In the genomic region with DNA sequence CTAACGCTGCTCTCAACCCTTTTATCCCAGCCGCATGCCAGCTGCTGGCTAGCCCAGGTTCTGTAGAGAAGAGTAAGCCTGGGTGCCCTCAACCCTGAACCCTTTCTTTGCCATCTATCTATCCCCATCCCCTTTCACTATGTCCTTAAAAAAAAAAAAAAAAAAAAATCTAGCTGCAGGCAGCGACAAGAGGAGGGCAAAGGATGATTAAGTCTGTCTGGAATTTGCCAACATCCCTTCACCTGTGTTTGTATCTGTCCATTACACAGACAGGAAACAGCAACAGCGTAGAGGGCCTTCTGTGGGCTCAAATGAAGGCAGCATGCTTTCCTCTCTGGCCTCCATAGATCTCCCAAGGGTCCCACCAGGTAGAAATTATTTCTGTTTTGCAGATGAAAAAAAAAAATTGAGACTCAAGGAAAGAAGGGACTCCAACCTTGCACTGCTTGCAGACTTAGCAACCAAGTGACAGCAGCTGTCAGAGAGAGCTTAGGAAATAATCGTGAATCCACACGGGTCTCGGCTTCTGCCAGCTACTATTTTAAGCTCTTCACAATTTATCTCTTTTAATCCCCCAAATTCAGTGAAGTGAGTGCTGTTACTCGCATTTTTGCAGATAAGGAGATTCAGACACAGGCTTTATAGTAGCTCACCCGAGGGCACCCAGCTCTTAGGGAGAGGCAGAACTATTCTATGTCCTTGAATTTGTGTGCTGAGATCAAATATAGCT, we compare ENCODE assay signal across 8 mouse cellular contexts. TPM values are rescaled to one million over a fixed set of nuclear protein-coding genes. Genes with fewer than 3 reads are reported as not detected.
DNase-seq lines count a peak whose midpoint lies in the region; ATAC-seq lines count a peak whose summit lies in the region.

No protein-coding gene starts in this region.

- 35% methylated on average over 9 of the region's 9 CpGs for WGBS in neural tube, embryonic 11.5 days
- WGBS in liver, embryonic 13.5 days (ENCODE audit: insufficient replicate concordance), result 7% methylated on average over 9 of the region's 9 CpGs

- H3K9me3 ChIP-seq in neural tube, embryonic 11.5 days (ENCODE audit: control insufficient read depth, low read length), result no peaks in the 10 kb centered on the region
- H3K9me3 ChIP-seq in liver, embryonic 13.5 days (replicated peaks), result no peaks in the 10 kb centered on the region

- no peaks in the 10 kb centered on the region for H3K36me3 ChIP-seq in neural tube, embryonic 11.5 days (ENCODE audit: control insufficient read depth, insufficient read depth, low read length)
- no peaks in the 10 kb centered on the region for H3K36me3 ChIP-seq in liver, embryonic 13.5 days

- H3K27ac ChIP-seq in neural tube, embryonic 11.5 days (ENCODE audit: low read depth, low read length), result peak overlapping the region; percentile 41; the same call in 1 of the 2 replicates
- no peak overlapping the region for H3K27ac ChIP-seq in liver, embryonic 13.5 days

- no peaks in the 10 kb centered on the region for H3K27me3 ChIP-seq in neural tube, embryonic 11.5 days (ENCODE audit: control insufficient read depth, insufficient read depth, low read length)
- H3K27me3 ChIP-seq in liver, embryonic 13.5 days, result peaks cover 73% of the 10 kb centered on the region

- H3K9ac ChIP-seq in neural tube, embryonic 11.5 days (ENCODE audit: low read length), result peak overlapping the region; percentile 93; the same call in 1 of the 2 replicates
- H3K9ac ChIP-seq in liver, embryonic 13.5 days, result no peak overlapping the region

- no peak for ATAC-seq in neural tube, embryonic 11.5 days (ENCODE audit: insufficient read depth, low FRiP score, low TSS enrichment)
- 0 out of 2 replicates have a peak, but pooled peaks have one; percentile 4 for ATAC-seq in liver, embryonic 13.5 days (ENCODE audit: low read depth)

- H3K4me3 ChIP-seq in neural tube, embryonic 11.5 days (ENCODE audit: low read depth, low read length), result peak overlapping the region; percentile 68
- H3K4me3 ChIP-seq in liver, embryonic 13.5 days (replicated peaks), result peak overlapping the region; percentile 65

- peaks cover 8% of the 10 kb centered on the region for H3K4me1 ChIP-seq in neural tube, embryonic 11.5 days (ENCODE audit: control insufficient read depth, insufficient read depth, low read length)
- H3K4me1 ChIP-seq in liver, embryonic 13.5 days (replicated peaks), result peaks cover 38% of the 10 kb centered on the region

- H3K4me2 ChIP-seq in neural tube, embryonic 11.5 days (ENCODE audit: low read depth), result peak overlapping the region; percentile 92
- peak overlapping the region; percentile 88 for H3K4me2 ChIP-seq in liver, embryonic 13.5 days

- peak; percentile 7 for DNase-seq in cerebellum, adult 9-11 months
- no peak for DNase-seq in cerebellum, postnatal 14 days
- DNase-seq in neural tube, embryonic 11.5 days (ENCODE audit: low spot score), result no peak
- DNase-seq in neural tube, embryonic 10.5 days (ENCODE audit: extremely low spot score, low spot score), result no peak
- DNase-seq in liver, embryonic 13.5 days, result no peak
- no peak for DNase-seq in thymus, postnatal 25 days
- DNase-seq in gastrocnemius, postnatal 14 days, result no peak
- no peak for DNase-seq in adrenal gland, postnatal 36 days

- intact Hi-C loops in gastrocnemius, postnatal 14 days (cut with DNase I; ENCODE audit: low total_unique reads), result no loop called here

RNA-seq across cellular contexts. Expression of a gene that starts 0.6 kb away (rescaled TPM):
- polyA plus RNA-seq in neural tube, embryonic 11.5 days (2014; fragmentation: Nextera tagmentation; extraction: Ambion mirVana), result 39.1 and 40.2 TPM in 2 replicates
- polyA plus RNA-seq in liver, embryonic 13.5 days (2015; fragmentation: Nextera tagmentation; extraction: Ambion mirVana), result 1.9 and 2.3 TPM in 2 replicates
- 10 to 100 TPM; 15.6 to 25.1 TPM for total RNA-seq in gastrocnemius, postnatal 14 days (2021)
- total RNA-seq in adrenal gland, postnatal 36 days (2021), result 10 to 100 TPM in 1 of 2 experiments, 1 to 10 TPM in 1; 9.7 to 12.6 TPM

RNA-seq across cellular contexts. Expression of a gene that starts 26.2 kb away (rescaled TPM):
- 72.9 and 85.0 TPM in 2 replicates for polyA plus RNA-seq in neural tube, embryonic 11.5 days (2014; fragmentation: Nextera tagmentation; extraction: Ambion mirVana)
- 98.0 and 104 TPM in 2 replicates for polyA plus RNA-seq in liver, embryonic 13.5 days (2015; fragmentation: Nextera tagmentation; extraction: Ambion mirVana)
- total RNA-seq in gastrocnemius, postnatal 14 days (2021), result 100 to 1,000 TPM in 1 of 2 experiments, 10 to 100 TPM in 1; 91.0 to 101 TPM
- total RNA-seq in adrenal gland, postnatal 36 days (2021), result 100 to 1,000 TPM; 170 to 181 TPM
